Mouse (Mus musculus) ES-CJ7 (cell line): Measurements from ENCODE around the gene Enpp6.
A peak's percentile ranks its signal among the peaks of the same experiment; 100 is the strongest.
"Not testable (repeated sequence)": the region's sequence is repeated elsewhere in the genome, so short reads cannot be mapped to it uniquely, and the experiment has no call there.

ENCODE experiments used
- DNase-seq: peaks from one replicate; pipeline ENCODE4 v3.0.0; 2011; ENCODE audit warnings: low read depth, low spot score

Enpp6 gene

DNA sequence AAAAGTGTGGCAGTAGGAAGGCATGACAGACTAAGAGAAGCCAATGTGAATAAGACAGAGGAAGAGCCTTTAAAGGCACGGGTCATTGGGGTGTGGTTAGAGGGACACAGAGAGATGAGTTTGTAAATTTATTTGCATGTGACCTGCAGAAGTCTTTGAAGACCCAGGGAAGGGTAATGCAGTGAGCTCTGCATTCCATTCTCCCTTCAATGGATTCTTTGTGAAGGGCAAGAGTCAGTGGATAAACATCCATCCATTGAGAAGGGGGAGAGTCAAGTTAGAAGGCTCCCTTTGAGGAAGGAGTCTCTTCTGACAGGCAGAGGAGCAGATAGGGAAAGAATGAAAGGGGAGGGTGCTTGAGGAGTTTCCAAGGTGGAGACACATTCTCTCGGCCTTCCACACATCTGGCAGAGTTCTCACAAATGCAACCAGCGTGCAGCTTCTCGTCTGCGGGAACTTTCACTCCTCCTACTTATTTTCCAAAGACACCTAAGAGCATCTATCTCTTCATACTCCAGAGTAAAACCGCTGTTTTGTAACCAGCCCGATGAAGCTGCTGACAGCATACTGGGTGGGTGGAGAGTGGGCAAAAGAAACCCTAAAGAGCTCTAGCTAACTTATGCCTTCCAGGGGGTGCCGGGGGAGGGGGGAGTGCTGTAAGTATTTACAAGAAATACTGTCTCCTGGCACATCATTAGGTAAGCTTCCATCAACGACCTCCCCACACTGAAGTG lies 9.4 kb downstream of the Enpp6 start:
- DNase-seq, result peak; percentile 62

- DNase-seq, result no peak
Measured at GRCm38 (mm10) chr8:47005676-47006075, 19.0 kb downstream of the Enpp6 start.

- no peak for DNase-seq
Measured at GRCm38 (mm10) chr8:47006785-47007184, 20.1 kb downstream of the Enpp6 start.

GRCm38 (mm10) chr8:47008220-47008773 lies 21.6 kb downstream of the Enpp6 start:
- no peak for DNase-seq

GRCm38 (mm10) chr8:47016268-47016946 lies 29.7 kb downstream of the Enpp6 start:
- peak; percentile 85 for DNase-seq

DNA sequence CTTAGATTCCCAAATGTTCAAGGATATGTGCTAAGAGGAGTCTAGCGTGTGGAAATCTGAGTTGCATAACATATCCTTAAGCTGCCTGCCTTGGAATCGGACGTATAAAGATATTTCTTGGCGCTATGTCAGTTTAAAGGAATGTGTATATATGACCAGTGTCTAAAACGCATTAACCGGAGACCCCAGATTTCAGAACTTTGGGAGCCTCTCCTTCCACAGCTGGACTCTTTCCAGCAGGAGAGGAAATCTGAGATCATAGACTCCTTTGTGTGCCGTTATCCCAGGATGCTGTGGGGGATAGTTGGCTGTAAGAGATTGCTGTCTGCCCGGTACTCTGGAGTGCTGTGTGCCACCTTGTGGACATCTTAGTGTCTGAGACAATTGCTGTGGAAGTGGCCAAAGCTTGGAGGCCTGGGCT lies 34.5 kb downstream of the Enpp6 start:
- peak; percentile 35 for DNase-seq

- no peak for DNase-seq
Measured at GRCm38 (mm10) chr8:47024612-47025011, 37.9 kb downstream of the Enpp6 start.

DNA sequence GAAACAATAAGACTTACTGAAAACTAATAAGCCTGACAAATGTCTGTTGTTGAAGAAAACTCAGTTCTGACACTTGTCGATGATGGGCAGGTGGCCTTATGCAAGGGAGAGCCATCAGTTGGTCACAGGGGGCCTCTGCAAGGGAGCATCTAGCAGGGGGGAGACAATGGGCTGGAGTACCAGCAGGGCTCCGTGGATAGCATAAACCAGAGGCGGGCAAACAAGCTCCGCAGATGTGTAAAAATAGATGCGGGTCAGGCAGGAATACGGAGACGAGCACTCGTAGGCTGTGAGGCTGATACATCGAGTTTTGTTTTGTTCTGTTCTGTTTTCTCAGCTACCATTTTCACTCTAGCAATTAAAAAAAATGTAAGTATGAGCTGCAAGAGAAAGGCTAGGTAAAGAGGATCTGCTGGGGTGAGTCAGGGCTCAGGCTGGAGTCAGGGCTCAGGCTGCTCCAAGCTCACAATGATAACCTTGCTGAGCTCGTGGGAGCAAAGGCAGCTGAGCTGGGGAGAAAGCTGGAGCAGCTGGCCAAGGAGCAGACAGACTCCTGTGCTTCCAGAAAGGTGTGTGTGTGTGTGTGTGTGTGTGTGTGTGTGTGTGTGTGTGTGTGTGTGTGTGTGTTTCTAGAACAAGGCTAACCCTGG lies 40.3 kb downstream of the Enpp6 start:
- DNase-seq, result no peak

- no peak for DNase-seq
Measured at GRCm38 (mm10) chr8:47028474-47028873, 41.8 kb downstream of the Enpp6 start.

GRCm38 (mm10) chr8:47030321-47030720 lies 43.6 kb downstream of the Enpp6 start:
- DNase-seq, result no peak

DNA sequence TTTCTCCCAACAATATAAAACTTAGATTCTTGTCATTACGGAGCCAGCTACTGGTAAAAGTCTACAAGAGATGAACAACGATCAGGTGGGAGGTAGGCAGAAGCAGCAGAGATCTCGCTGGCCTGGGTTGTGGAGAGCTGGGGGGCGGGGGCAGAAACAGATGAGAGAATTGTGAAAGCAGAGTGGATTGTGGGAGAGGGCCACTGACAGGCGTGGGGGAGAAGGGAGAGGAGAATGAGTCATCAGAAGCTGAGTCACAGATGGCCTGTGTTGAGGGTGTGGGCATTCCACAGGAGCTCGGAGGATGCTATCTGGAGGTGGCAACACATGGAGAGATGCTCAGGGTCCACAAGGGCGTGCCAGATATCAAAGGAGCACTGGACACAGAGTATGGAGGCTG lies 45.4 kb downstream of the Enpp6 start:
- no peak for DNase-seq

DNA sequence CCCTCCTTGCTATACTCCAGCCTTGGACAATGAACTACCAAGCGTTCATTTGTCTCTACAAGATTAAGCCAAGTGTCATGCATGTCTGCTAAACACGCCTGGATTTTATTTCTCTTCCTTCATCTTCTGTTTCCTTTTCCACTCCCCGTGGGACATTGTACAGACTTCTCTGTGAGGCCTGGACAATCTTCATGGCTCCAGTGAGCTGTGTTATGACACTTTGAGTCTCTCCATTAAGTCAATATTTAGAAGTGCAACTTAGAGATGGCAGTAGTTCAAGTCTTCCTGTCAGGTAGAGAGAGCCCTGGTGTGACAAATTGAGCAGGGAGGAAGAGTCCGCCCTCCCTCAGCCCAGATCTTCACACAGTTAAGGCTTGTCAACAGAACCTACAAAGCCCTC lies 47.3 kb downstream of the Enpp6 start:
- no peak for DNase-seq

DNA sequence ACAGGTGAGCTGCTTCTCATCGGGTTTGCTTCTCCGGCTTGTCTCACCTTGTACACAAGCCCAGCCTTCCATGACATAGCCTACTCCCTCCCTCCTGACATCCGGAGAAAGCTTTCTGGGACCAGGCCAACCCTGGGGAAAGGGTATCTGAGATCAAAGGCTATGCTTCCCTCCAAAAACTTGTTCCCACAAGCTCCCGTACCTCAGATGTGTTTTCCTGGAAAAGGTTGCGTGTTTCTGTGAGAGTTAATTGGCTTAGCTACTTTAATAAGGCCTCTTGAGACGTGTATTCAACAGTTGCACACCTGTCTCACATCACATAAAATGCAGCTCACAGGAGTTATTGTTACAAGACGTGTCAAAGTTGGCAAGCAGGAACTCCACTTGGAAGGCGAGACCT lies 49.8 kb downstream of the Enpp6 start:
- no peak for DNase-seq

DNA sequence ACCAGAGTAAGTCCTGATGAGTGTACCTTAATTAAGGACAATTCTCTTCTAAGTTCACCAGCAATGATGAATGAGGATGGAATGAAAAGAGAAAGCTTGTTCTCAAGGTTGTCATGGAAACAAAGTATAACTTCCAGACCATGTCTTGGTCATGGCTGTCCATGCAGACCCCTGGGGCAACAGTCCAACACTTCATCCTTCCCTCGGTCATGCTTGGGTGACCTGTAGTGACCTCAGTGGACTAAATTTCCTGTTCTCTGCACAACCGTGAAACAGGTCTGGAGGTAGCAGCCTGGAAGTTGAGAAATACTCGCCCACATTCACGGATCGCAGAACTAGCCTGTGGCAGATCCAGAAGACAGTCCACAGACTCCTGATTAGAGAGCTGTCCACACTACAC lies 50.7 kb downstream of the Enpp6 start:
- DNase-seq, result no peak

- DNase-seq, result not testable (repeated sequence)
Measured at GRCm38 (mm10) chr8:47040215-47040614, 53.5 kb downstream of the Enpp6 start.

GRCm38 (mm10) chr8:47046340-47046739 lies 59.7 kb downstream of the Enpp6 start:
- DNase-seq, result no peak

GRCm38 (mm10) chr8:47047146-47047545 lies 60.5 kb downstream of the Enpp6 start:
- no peak for DNase-seq

GRCm38 (mm10) chr8:47048584-47048983 lies 61.9 kb downstream of the Enpp6 start:
- DNase-seq, result no peak

GRCm38 (mm10) chr8:47052643-47053042 lies 66.0 kb downstream of the Enpp6 start:
- no peak for DNase-seq

DNA sequence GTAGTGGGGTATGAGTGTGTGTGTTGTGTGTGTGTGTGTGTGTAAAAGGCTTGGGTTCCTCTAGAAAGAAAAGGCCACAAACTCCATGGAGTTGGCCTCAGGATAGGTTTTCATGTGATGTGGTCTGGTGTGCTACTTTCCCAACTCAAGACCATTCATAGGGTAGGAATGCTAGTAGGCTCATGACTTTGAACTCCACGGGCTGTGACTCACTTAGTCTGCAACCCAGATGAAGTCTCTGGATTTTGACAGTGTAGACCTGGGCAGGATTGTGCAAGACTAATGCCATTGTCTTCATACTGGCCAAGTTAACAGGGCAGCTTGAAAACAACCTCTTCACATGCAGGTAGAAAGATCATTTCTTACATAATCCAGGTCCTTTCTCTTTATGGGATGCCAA lies 69.4 kb downstream of the Enpp6 start:
- DNase-seq, result no peak

GRCm38 (mm10) chr8:47058526-47058925 lies 71.8 kb downstream of the Enpp6 start:
- DNase-seq, result peak; percentile 89

GRCm38 (mm10) chr8:47058971-47059370 lies 72.3 kb downstream of the Enpp6 start:
- DNase-seq, result peak; percentile 92
